Mouse (Mus musculus) monocyte, adult 2 months (primary cell): ENCODE measurements around the gene Ccn6.

Source experiments
- DNase-seq, 2 experiments: peaks; one replicate each; pipeline ENCODE4 v3.0.0; 2022; ENCODE audit warnings: low spot score in 2 of 2, low read depth in 1 of 2

Gene Ccn6

GRCm38 (mm10) chr10:39162666-39163484 lies 719 bp downstream of the Ccn6 start:
- no peak for DNase-seq

GRCm38 (mm10) chr10:39161406-39161805 lies 2.2 kb downstream of the Ccn6 start:
- DNase-seq, result no peak

- DNase-seq, result no peak
Measured at GRCm38 (mm10) chr10:39158306-39158705, 5.3 kb downstream of the Ccn6 start.

- DNase-seq, result no peak
Measured at GRCm38 (mm10) chr10:39157321-39157720, 6.3 kb downstream of the Ccn6 start.

- DNase-seq, result no peak
Measured at GRCm38 (mm10) chr10:39156719-39157118, 6.9 kb downstream of the Ccn6 start.

GRCm38 (mm10) chr10:39142216-39142615 lies 21.4 kb downstream of the Ccn6 start:
- no peak for DNase-seq

- no peak for DNase-seq
Measured at GRCm38 (mm10) chr10:39141401-39141800, 22.2 kb downstream of the Ccn6 start.

GRCm38 (mm10) chr10:39140843-39141242 lies 22.8 kb downstream of the Ccn6 start:
- no peak for DNase-seq

- DNase-seq, result no peak
Measured at GRCm38 (mm10) chr10:39138761-39139160, 24.8 kb downstream of the Ccn6 start.

GRCm38 (mm10) chr10:39137766-39138165 lies 25.8 kb downstream of the Ccn6 start:
- DNase-seq, result no peak

- peak; percentile 35 to 48 for DNase-seq
Measured at GRCm38 (mm10) chr10:39133462-39134310, 29.9 kb downstream of the Ccn6 start, which contains the start of the genes Fam229b and Tube1. TSS of gene Fam229b (minus strand) at chr10:39133914. TSS of gene Tube1 (plus strand) at chr10:39133976.

GRCm38 (mm10) chr10:39121412-39121811 lies 42.2 kb downstream of the Ccn6 start:
- no peak for DNase-seq

GRCm38 (mm10) chr10:39109489-39109874 lies 54.1 kb downstream of the Ccn6 start:
- no peak for DNase-seq

GRCm38 (mm10) chr10:39108837-39109488 lies 54.6 kb downstream of the Ccn6 start:
- no peak for DNase-seq

- DNase-seq, result no peak
Measured at GRCm38 (mm10) chr10:39106935-39107334, 56.7 kb downstream of the Ccn6 start.

- DNase-seq, result no peak
Measured at GRCm38 (mm10) chr10:39106413-39106812, 57.2 kb downstream of the Ccn6 start.

GRCm38 (mm10) chr10:39104803-39105449 lies 58.7 kb downstream of the Ccn6 start:
- no peak for DNase-seq
